ENCODE assay signal across 19 mouse cellular contexts in the genomic region with DNA sequence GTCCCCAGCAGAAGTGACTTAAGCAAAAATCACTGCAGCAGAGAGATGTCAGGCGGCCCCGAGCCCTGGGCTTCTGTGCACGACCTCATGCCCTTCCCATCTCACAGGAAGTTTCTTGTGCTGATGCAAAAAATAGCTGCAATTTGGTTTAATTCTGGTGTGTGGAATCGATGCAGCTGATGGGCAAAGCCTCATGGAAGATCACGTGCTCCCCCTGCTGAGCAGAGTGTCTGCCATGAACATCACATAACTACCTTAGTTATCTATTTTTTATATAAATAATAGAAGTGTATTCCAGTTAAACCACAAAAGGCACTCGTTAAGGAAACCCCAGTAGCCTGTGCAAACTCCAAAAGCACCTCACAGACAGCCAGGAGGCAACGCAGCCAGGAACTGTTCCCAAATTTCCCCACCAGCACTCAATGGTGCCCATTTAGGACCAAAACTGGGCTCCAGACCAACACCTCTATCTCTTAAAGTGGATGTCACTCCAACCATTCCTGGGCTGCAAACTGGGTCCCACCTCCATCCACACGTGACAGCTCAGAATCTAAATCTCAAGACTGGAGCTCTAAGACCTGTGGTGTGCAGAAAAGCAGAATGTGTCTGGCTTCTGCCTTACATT.
DNase-seq lines count a peak whose midpoint lies in the region; ATAC-seq and TF ChIP-seq lines count a peak whose summit lies in the region.
"Had no signal": no experiment of that assay in that cellular context is flagged by ENCODE, and none has a peak within 500 bp of the region (broad histone marks: within the 10 kb centered on the region; RNA-seq: fewer than 3 reads in every experiment).

No protein-coding gene starts in this region.

- no peak for TF ChIP-seq POLR2A in cerebellum, adult 2 months (IDR thresholded peaks at IDR 0.05; ENCODE audit: borderline replicate concordance, insufficient read depth, low read length)

- intact Hi-C loops in heart, postnatal 14 days (cut with DNase I) = no loop called here

- no peak overlapping the region for H3K9ac ChIP-seq in hindbrain, postnatal 0 days (replicated peaks; ENCODE audit: low read length)
- H3K9ac ChIP-seq in hindbrain, embryonic 12.5 days = no peak overlapping the region
- no peak overlapping the region for H3K9ac ChIP-seq in midbrain, postnatal 0 days (replicated peaks; ENCODE audit: low read length, poor library complexity, severe bottlenecking)
- H3K9ac ChIP-seq in midbrain, embryonic 16.5 days (ENCODE audit: low read depth, low read length) = no peak overlapping the region
- H3K9ac ChIP-seq in liver, embryonic 11.5 days (ENCODE audit: low read depth, low read length) = no peak overlapping the region
- H3K9ac ChIP-seq: forebrain, embryonic 12.5 days; liver, embryonic 14.5 days; midbrain, embryonic 13.5 days had no signal

- H3K27ac ChIP-seq in hindbrain, postnatal 0 days = no peak overlapping the region
- H3K27ac ChIP-seq in hindbrain, embryonic 12.5 days = no peak overlapping the region
- H3K27ac ChIP-seq in midbrain, postnatal 0 days (ENCODE audit: low read depth, low read length) = no peak overlapping the region
- H3K27ac ChIP-seq in midbrain, embryonic 16.5 days (ENCODE audit: low read length) = no peak overlapping the region
- H3K27ac ChIP-seq in liver, embryonic 11.5 days (ENCODE audit: low read depth, low read length) = no peak overlapping the region
- no peak overlapping the region for H3K27ac ChIP-seq in cerebellum, adult 2 months (ENCODE audit: insufficient read depth, low read length)
- H3K27ac ChIP-seq: forebrain, embryonic 12.5 days; gastrocnemius, adult 2 months; hindbrain, embryonic 10.5 days; liver, embryonic 14.5 days; midbrain, embryonic 13.5 days had no signal

- H3K36me3 ChIP-seq in hindbrain, postnatal 0 days (ENCODE audit: insufficient read depth, low read length) = no peaks in the 10 kb centered on the region
- H3K36me3 ChIP-seq in hindbrain, embryonic 12.5 days = no peaks in the 10 kb centered on the region
- H3K36me3 ChIP-seq in midbrain, postnatal 0 days (ENCODE audit: insufficient read depth, low read length) = no peaks in the 10 kb centered on the region
- no peaks in the 10 kb centered on the region for H3K36me3 ChIP-seq in midbrain, embryonic 16.5 days (ENCODE audit: control insufficient read depth, insufficient read depth, low read length)
- H3K36me3 ChIP-seq in liver, embryonic 11.5 days (ENCODE audit: control insufficient read depth, insufficient read depth, low read length) = no peaks in the 10 kb centered on the region
- H3K36me3 ChIP-seq: forebrain, embryonic 12.5 days; hindbrain, embryonic 10.5 days; midbrain, embryonic 13.5 days had no signal

- WGBS in hindbrain, postnatal 0 days = 65% methylated on average over 8 of the region's 8 CpGs
- WGBS in hindbrain, embryonic 12.5 days = 76% methylated on average over 8 of the region's 8 CpGs
- WGBS in midbrain, postnatal 0 days = 60% methylated on average over 8 of the region's 8 CpGs
- 68% methylated on average over 8 of the region's 8 CpGs for WGBS in midbrain, embryonic 16.5 days
- 62% methylated on average over 8 of the region's 8 CpGs for WGBS in liver, embryonic 11.5 days
- 62% methylated on average over 8 of the region's 8 CpGs for WGBS in cerebellum, adult 2 months

- peak; percentile 34 for TF ChIP-seq CTCF in hindbrain, postnatal 0 days (IDR thresholded peaks at IDR 0.05; ENCODE audit: low read depth)
- peak; percentile 56 for TF ChIP-seq CTCF in midbrain, postnatal 0 days (IDR thresholded peaks at IDR 0.05)
- no peak for TF ChIP-seq CTCF in cerebellum, adult 2 months (IDR thresholded peaks at IDR 0.05; ENCODE audit: borderline replicate concordance, insufficient read depth, low read depth, low read length)

- 0 out of 2 replicates have a peak, but pooled peaks cover 3% of the 10 kb centered on the region for H3K9me3 ChIP-seq in hindbrain, postnatal 0 days (ENCODE audit: low read length)
- H3K9me3 ChIP-seq in hindbrain, embryonic 12.5 days (replicated peaks) = no peaks in the 10 kb centered on the region
- no peaks in the 10 kb centered on the region for H3K9me3 ChIP-seq in midbrain, postnatal 0 days (ENCODE audit: low read length)
- no peaks in the 10 kb centered on the region for H3K9me3 ChIP-seq in midbrain, embryonic 16.5 days (replicated peaks; ENCODE audit: control insufficient read depth, low read length, poor library complexity, severe bottlenecking)
- H3K9me3 ChIP-seq in liver, embryonic 11.5 days (ENCODE audit: control insufficient read depth, low read length) = no peaks in the 10 kb centered on the region
- H3K9me3 ChIP-seq: forebrain, embryonic 12.5 days; hindbrain, embryonic 10.5 days; midbrain, embryonic 13.5 days had no signal

- H3K27me3 ChIP-seq in hindbrain, postnatal 0 days (ENCODE audit: insufficient read depth, low read length) = no peaks in the 10 kb centered on the region
- H3K27me3 ChIP-seq in hindbrain, embryonic 12.5 days = no peaks in the 10 kb centered on the region
- H3K27me3 ChIP-seq in midbrain, postnatal 0 days (ENCODE audit: insufficient read depth, low read length) = no peaks in the 10 kb centered on the region
- H3K27me3 ChIP-seq in midbrain, embryonic 16.5 days (ENCODE audit: control insufficient read depth, insufficient read depth, low read depth, low read length) = no peaks in the 10 kb centered on the region
- H3K27me3 ChIP-seq in liver, embryonic 11.5 days (replicated peaks; ENCODE audit: control insufficient read depth, insufficient read depth, low read length) = no peaks in the 10 kb centered on the region
- no peaks in the 10 kb centered on the region for H3K27me3 ChIP-seq in cerebellum, adult 2 months (ENCODE audit: control insufficient read depth, insufficient read depth, low read length)
- H3K27me3 ChIP-seq: forebrain, embryonic 12.5 days; midbrain, embryonic 13.5 days had no signal

- ATAC-seq in hindbrain, postnatal 0 days = no peak
- ATAC-seq in hindbrain, embryonic 12.5 days (ENCODE audit: low FRiP score) = no peak
- ATAC-seq in midbrain, postnatal 0 days (ENCODE audit: low FRiP score) = no peak
- ATAC-seq in midbrain, embryonic 16.5 days = no peak
- no peak for ATAC-seq in liver, embryonic 11.5 days (replicated peaks; ENCODE audit: low FRiP score)
- ATAC-seq: intestine, embryonic 16.5 days; midbrain, embryonic 13.5 days had no signal

- DNase-seq in hindbrain, postnatal 0 days (ENCODE audit: low spot score) = peak; percentile 59
- peak; percentile 52 for DNase-seq in midbrain, postnatal 0 days (ENCODE audit: low spot score)
- peak; percentile 7 to 36 for DNase-seq in heart, postnatal 14 days
- DNase-seq in liver, embryonic 11.5 days (ENCODE audit: low spot score) = no peak
- no peak for DNase-seq in cerebellum, adult 11-12 months
- no peak for DNase-seq in cerebellum, adult 2 months
- DNase-seq: adrenal gland, postnatal 10 days; B cell, adult 2 months; cerebellum, postnatal 36 days; gastrocnemius, adult 2 months; kidney, postnatal 4 days; lung, postnatal 10 days had no signal

- H3K4me1 ChIP-seq in hindbrain, postnatal 0 days (ENCODE audit: insufficient read depth, low read length) = no peaks in the 10 kb centered on the region
- 0 out of 2 replicates have a peak, but pooled peaks cover 2% of the 10 kb centered on the region for H3K4me1 ChIP-seq in hindbrain, embryonic 12.5 days
- H3K4me1 ChIP-seq in midbrain, postnatal 0 days (ENCODE audit: insufficient read depth, low read length) = no peaks in the 10 kb centered on the region
- H3K4me1 ChIP-seq in midbrain, embryonic 16.5 days (ENCODE audit: control insufficient read depth, insufficient read depth, low read length) = peaks cover 10% of the 10 kb centered on the region
- H3K4me1 ChIP-seq in liver, embryonic 11.5 days (replicated peaks; ENCODE audit: control insufficient read depth, insufficient read depth, low read length) = no peaks in the 10 kb centered on the region
- H3K4me1 ChIP-seq in cerebellum, adult 2 months (ENCODE audit: control insufficient read depth, insufficient read depth, low read length) = no peaks in the 10 kb centered on the region

- H3K4me3 ChIP-seq in hindbrain, postnatal 0 days (ENCODE audit: low read length) = no peak overlapping the region
- H3K4me3 ChIP-seq in hindbrain, embryonic 12.5 days = no peak overlapping the region
- H3K4me3 ChIP-seq in midbrain, postnatal 0 days (ENCODE audit: low read depth, low read length) = no peak overlapping the region
- no peak overlapping the region for H3K4me3 ChIP-seq in midbrain, embryonic 16.5 days (ENCODE audit: low read depth, low read length)
- H3K4me3 ChIP-seq in liver, embryonic 11.5 days (ENCODE audit: low read depth, low read length) = no peak overlapping the region
- H3K4me3 ChIP-seq in cerebellum, adult 2 months (replicated peaks; ENCODE audit: insufficient read depth, low read depth, low read length) = no peak overlapping the region
- H3K4me3 ChIP-seq: forebrain, embryonic 12.5 days; gastrocnemius, adult 2 months; hindbrain, embryonic 10.5 days; midbrain, embryonic 13.5 days had no signal

- no peak overlapping the region for H3K4me2 ChIP-seq in hindbrain, postnatal 0 days (ENCODE audit: low read depth, low read length)
- H3K4me2 ChIP-seq in hindbrain, embryonic 12.5 days (replicated peaks) = no peak overlapping the region
- no peak overlapping the region for H3K4me2 ChIP-seq in midbrain, postnatal 0 days (ENCODE audit: low read depth, low read length, poor library complexity, severe bottlenecking)
- no peak overlapping the region for H3K4me2 ChIP-seq in midbrain, embryonic 16.5 days (ENCODE audit: low read length)
- no peak overlapping the region for H3K4me2 ChIP-seq in liver, embryonic 11.5 days
- H3K4me2 ChIP-seq: forebrain, embryonic 12.5 days; midbrain, embryonic 13.5 days had no signal

Comparison
In these comparisons a context has a peak if more than half of its experiments do, and no peak if none do; other contexts are left out.
1. DNase-seq: peak in hindbrain, postnatal 0 days (single experiment), midbrain, postnatal 0 days (single experiment) and heart, postnatal 14 days (2 of 2); none in liver, embryonic 11.5 days (single experiment), cerebellum, adult 11-12 months (single experiment) and cerebellum, adult 2 months (0 of 2).